Mouse (Mus musculus) kidney, adult 2 months (tissue): ENCODE data around the gene Olfr159.

ENCODE experiments used
- CTCF ChIP-seq: fragments of 200-500 bp; conservative IDR thresholded peaks from 2 replicates; pipeline ENCODE4 v1.5.1; 2011; ENCODE audit warnings: low read depth, mild to moderate bottlenecking, control low read depth, low read length, moderate library complexity, mixed read lengths; ENCODE audit not compliant: insufficient read depth, insufficient read length
- POLR2A ChIP-seq: fragments of 200-500 bp; IDR thresholded peaks from one replicate; pipeline ENCODE4 v1.6.1; 2011; ENCODE audit warnings: low read depth, low read length, control low read depth

DNA sequence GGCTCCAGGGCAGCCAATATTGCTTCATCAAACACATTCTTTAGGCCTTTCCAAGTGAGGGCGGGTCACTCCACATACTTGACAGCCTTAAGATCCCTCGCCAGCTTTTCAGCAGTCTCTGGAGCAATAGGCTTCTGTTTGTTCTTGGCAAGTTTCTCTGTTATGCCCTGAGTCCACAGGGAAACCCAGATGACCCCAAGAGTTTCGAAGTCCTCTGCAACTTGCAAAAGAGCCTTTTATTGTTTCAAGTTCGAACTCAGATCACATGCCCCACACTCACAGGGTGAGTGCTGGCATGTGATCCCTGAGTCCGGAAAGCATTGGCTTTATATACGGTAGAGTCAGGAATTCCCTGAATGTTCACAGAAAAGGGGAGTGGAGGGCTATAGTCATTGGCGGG, 28.1 kb upstream of the Olfr159 start:
- no peak for TF ChIP-seq POLR2A
- TF ChIP-seq CTCF = no peak
